Comparison of ENCODE assay signal across 9 mouse cellular contexts in genomic region chr2:148877016-148877770, GRCm38 (mm10). TPM values are rescaled to one million over a fixed set of nuclear protein-coding genes. Genes with fewer than 3 reads are reported as not detected.
DNase-seq lines count a peak whose midpoint lies in the region; ATAC-seq lines count a peak whose summit lies in the region.
"Had no signal": no experiment of that assay in that cellular context is flagged by ENCODE, and none has a peak within 500 bp of the region (broad histone marks: within the 10 kb centered on the region; RNA-seq: fewer than 3 reads in every experiment).

No protein-coding gene starts in this region.

- no peak overlapping the region for H3K9ac ChIP-seq in heart, embryonic 12.5 days

- peak overlapping the region; percentile 20 for H3K27ac ChIP-seq in heart, embryonic 12.5 days (ENCODE audit: poor library complexity, severe bottlenecking)

- no peak overlapping the region for H3K4me3 ChIP-seq in heart, embryonic 12.5 days

- H3K4me1 ChIP-seq in heart, embryonic 12.5 days (replicated peaks) = peaks cover 62% of the 10 kb centered on the region

- no peak for ATAC-seq in heart, embryonic 12.5 days (ENCODE audit: insufficient number of reproducible peaks, low FRiP score)

- no peaks in the 10 kb centered on the region for H3K9me3 ChIP-seq in heart, embryonic 12.5 days (replicated peaks)

- WGBS in heart, embryonic 12.5 days = 27% methylated on average over 3 of the region's 3 CpGs

- no peak overlapping the region for H3K4me2 ChIP-seq in heart, embryonic 12.5 days

- DNase-seq in layer of hippocampus, adult 11-12 months (ENCODE audit: low spot score) = peak; percentile 63
- no peak for DNase-seq in layer of hippocampus, adult 9-10 months (ENCODE audit: low spot score)
- DNase-seq in adrenal gland, adult 2 months = peak; percentile 61
- peak; percentile 72 for DNase-seq in lung, postnatal 10 days
- DNase-seq in thymus, postnatal 14 days = no peak
- no peak for DNase-seq in retina, embryonic 14.5 days (ENCODE audit: low spot score)
- DNase-seq in urinary bladder, adult 18-20 months (ENCODE audit: low spot score in 2 of 2) = no peak

- H3K27me3 ChIP-seq in heart, embryonic 12.5 days (replicated peaks) = no peaks in the 10 kb centered on the region

- H3K36me3 ChIP-seq in heart, embryonic 12.5 days = peaks cover 4% of the 10 kb centered on the region

RNA-seq across cellular contexts. Expression of gene Cst3, which starts 1.7 kb away (rescaled TPM):
- total RNA-seq in adrenal gland, adult 2 months (2021) = 1,000 to 10,000 TPM in 1 of 2 experiments, 100 to 1,000 TPM in 1; 994 to 1,003 TPM
- polyA plus RNA-seq in adrenal gland, adult 2 months (2012; rRNA removed) = 1,344 and 1,354 TPM in 2 replicates
- 745 and 758 TPM in 2 replicates for polyA plus RNA-seq in heart, embryonic 12.5 days (2016; fragmentation: Nextera tagmentation; extraction: Ambion mirVana)

RNA-seq across cellular contexts. Expression of gene 9230104L09Rik, which starts 12.4 kb away (rescaled TPM):
- total RNA-seq in adrenal gland, adult 2 months (2021) = 1 to 10 TPM in 1 of 2 experiments, not detected in 1; 1.7 TPM
- 0.19 TPM in 1 of 2 replicates, not detected in the other for polyA plus RNA-seq in adrenal gland, adult 2 months (2012; rRNA removed)
- polyA plus RNA-seq in heart, embryonic 12.5 days (2016; fragmentation: Nextera tagmentation; extraction: Ambion mirVana) = 0.48 TPM in 1 of 2 replicates, not detected in the other
- polyA plus RNA-seq: embryonic facial prominence, embryonic 14.5 days had no signal

RNA-seq across cellular contexts. Expression of gene Cst9, which starts 42.2 kb away (rescaled TPM):
- not detected for total RNA-seq in adrenal gland, adult 2 months (2021)
- not detected in 2 replicates for polyA plus RNA-seq in adrenal gland, adult 2 months (2012; rRNA removed)
- polyA plus RNA-seq in heart, embryonic 12.5 days (2016; fragmentation: Nextera tagmentation; extraction: Ambion mirVana) = 1.2 and 1.8 TPM in 2 replicates
- polyA plus RNA-seq: embryonic facial prominence, embryonic 14.5 days had no signal

RNA-seq across cellular contexts. Expression of gene Cst13, which starts 57.3 kb away (rescaled TPM):
- not detected for total RNA-seq in adrenal gland, adult 2 months (2021)
- polyA plus RNA-seq in adrenal gland, adult 2 months (2012; rRNA removed) = not detected in 2 replicates
- polyA plus RNA-seq in heart, embryonic 12.5 days (2016; fragmentation: Nextera tagmentation; extraction: Ambion mirVana) = not detected in 2 replicates
- polyA plus RNA-seq: embryonic facial prominence, embryonic 14.5 days had no signal

Comparison
In these comparisons a context has a peak if more than half of its experiments do, and no peak if none do; other contexts are left out.
1. DNase-seq: peak in layer of hippocampus, adult 11-12 months (single experiment), adrenal gland, adult 2 months (single experiment) and lung, postnatal 10 days (single experiment); none in layer of hippocampus, adult 9-10 months (single experiment), thymus, postnatal 14 days (single experiment), retina, embryonic 14.5 days (single experiment) and urinary bladder, adult 18-20 months (0 of 2).